In genomic region chr9:41130563-41130962, GRCm38 (mm10) we compare ENCODE assay signal across 18 mouse cellular contexts. TPM values are rescaled to one million over a fixed set of nuclear protein-coding genes. Genes with fewer than 3 reads are reported as not detected.
DNase-seq lines count a peak whose midpoint lies in the region; ATAC-seq and TF ChIP-seq lines count a peak whose summit lies in the region.
"Had no signal": no experiment of that assay in that cellular context is flagged by ENCODE, and none has a peak within 500 bp of the region (broad histone marks: within the 10 kb centered on the region; RNA-seq: fewer than 3 reads in every experiment).

No protein-coding gene starts in this region.

- H3K9ac ChIP-seq in liver, adult 2 months (ENCODE audit: low read depth, low read length): no peak overlapping the region
- H3K9ac ChIP-seq: forebrain, embryonic 15.5 days; hindbrain, embryonic 12.5 days; limb, embryonic 15.5 days; lung, embryonic 14.5 days had no signal

- no peak overlapping the region for H3K27ac ChIP-seq in liver, adult 2 months (replicated peaks; ENCODE audit: insufficient read depth, low read depth, low read length)
- H3K27ac ChIP-seq in gastrocnemius, adult 2 months: no peak overlapping the region
- H3K27ac ChIP-seq: forebrain, embryonic 15.5 days; heart, embryonic 13.5 days; hindbrain, embryonic 12.5 days had no signal

- ATAC-seq in megakaryocyte progenitor cell, adult 5-6 weeks (replicated peaks; ENCODE audit: poor library complexity): peak; percentile 62
- ATAC-seq: forebrain, embryonic 15.5 days had no signal

- no peaks in the 10 kb centered on the region for H3K4me1 ChIP-seq in liver, adult 2 months (ENCODE audit: control insufficient read depth, insufficient read depth, low read length)

- H3K79me2 ChIP-seq in liver, adult 2 months (ENCODE audit: control insufficient read depth, insufficient read depth, low read length): no peaks in the 10 kb centered on the region

- no peaks in the 10 kb centered on the region for H3K27me3 ChIP-seq in liver, adult 2 months (ENCODE audit: control insufficient read depth, insufficient read depth, low read length)
- H3K27me3 ChIP-seq: forebrain, embryonic 15.5 days; heart, embryonic 13.5 days; hindbrain, embryonic 12.5 days; limb, embryonic 15.5 days had no signal

- H3K36me3 ChIP-seq in liver, adult 2 months (ENCODE audit: control insufficient read depth, insufficient read depth, low read length): no peaks in the 10 kb centered on the region
- H3K36me3 ChIP-seq: forebrain, embryonic 15.5 days; hindbrain, embryonic 12.5 days; limb, embryonic 15.5 days had no signal

- intact Hi-C loops in heart, postnatal 14 days (cut with DNase I): no loop called here
- intact Hi-C loops in gastrocnemius, adult 2 months (cut with DNase I): no loop called here

- peak; percentile 94 for DNase-seq in heart, adult 11 months
- no peak for DNase-seq in heart, postnatal 14 days
- DNase-seq in liver, adult 2 months (ENCODE audit: extremely low read depth, low read depth, low spot score): peak; percentile 18
- no peak for DNase-seq in liver
- peak; percentile 70 for DNase-seq in brain, adult 2 months (ENCODE audit: low read depth, low spot score)
- no peak for DNase-seq in gastrocnemius, adult 2 months
- DNase-seq in adipocyte (ENCODE audit: low spot score): no peak
- DNase-seq: adrenal gland, adult 8-10 months; cerebellum, adult 9-10 months; gastrocnemius, postnatal 36 days; kidney, adult 11 months; kidney, postnatal 25 days; lung, embryonic 14.5 days had no signal

- TF ChIP-seq CTCF in liver, adult 2 months (IDR thresholded peaks at IDR 0.05; ENCODE audit: low read depth, low read length): no peak
- TF ChIP-seq CTCF in gastrocnemius, adult 2 months (IDR thresholded peaks at IDR 0.05): no peak

- WGBS in liver, adult 2 months: 85% methylated on average over 8 of the region's 8 CpGs

- no peak overlapping the region for H3K4me3 ChIP-seq in liver, adult 2 months (ENCODE audit: insufficient read depth, low read depth, low read length)
- H3K4me3 ChIP-seq in gastrocnemius, adult 2 months: no peak overlapping the region
- H3K4me3 ChIP-seq: forebrain, embryonic 15.5 days; heart, embryonic 13.5 days; hindbrain, embryonic 12.5 days; limb, embryonic 15.5 days had no signal

- no peak for TF ChIP-seq POLR2A in liver, adult 2 months (IDR thresholded peaks at IDR 0.05; ENCODE audit: extremely low read depth, insufficient read depth, low read length)

RNA-seq across cellular contexts. Expression of gene Ubash3b, which starts 30.9 kb away (rescaled TPM):
- 1 to 10 TPM; 1.7 to 1.8 TPM for total RNA-seq in heart, postnatal 14 days (2021)
- total RNA-seq in liver, adult 2 months (2014; rRNA removed): 0.65 and 0.87 TPM in 2 replicates
- 0.51 and 0.76 TPM in 2 replicates for polyA plus RNA-seq in liver, adult 2 months (2012; rRNA removed)
- 8.8 and 9.9 TPM in 2 replicates for total RNA-seq in megakaryocyte progenitor cell, adult 5-6 weeks (2015)
- 5.3 and 5.8 TPM in 2 replicates for total RNA-seq in megakaryocyte progenitor cell, adult 5-6 weeks (2017)
- under 1 TPM; 0.33 to 0.45 TPM for total RNA-seq in gastrocnemius, adult 2 months (2021)

Comparison
In these comparisons a context has a peak if more than half of its experiments do, and no peak if none do; other contexts are left out.
1. DNase-seq: peak in heart, adult 11 months (single experiment), liver, adult 2 months (single experiment) and brain, adult 2 months (single experiment); none in heart, postnatal 14 days (0 of 2), liver (single experiment), gastrocnemius, adult 2 months (single experiment) and adipocyte (single experiment).